Mouse (Mus musculus) natural killer cell, adult 2 months (primary cell): ENCODE measurements around the gene Pla2g15.
"Not testable (repeated sequence)": the region's sequence is repeated elsewhere in the genome, so short reads cannot be mapped to it uniquely, and the experiment has no call there.

Experiments used
- DNase-seq, 2 experiments: peaks; one replicate each; pipeline ENCODE4 v3.0.0; 2022; ENCODE audit warnings: low spot score in 2 of 2

The Pla2g15 gene

DNA sequence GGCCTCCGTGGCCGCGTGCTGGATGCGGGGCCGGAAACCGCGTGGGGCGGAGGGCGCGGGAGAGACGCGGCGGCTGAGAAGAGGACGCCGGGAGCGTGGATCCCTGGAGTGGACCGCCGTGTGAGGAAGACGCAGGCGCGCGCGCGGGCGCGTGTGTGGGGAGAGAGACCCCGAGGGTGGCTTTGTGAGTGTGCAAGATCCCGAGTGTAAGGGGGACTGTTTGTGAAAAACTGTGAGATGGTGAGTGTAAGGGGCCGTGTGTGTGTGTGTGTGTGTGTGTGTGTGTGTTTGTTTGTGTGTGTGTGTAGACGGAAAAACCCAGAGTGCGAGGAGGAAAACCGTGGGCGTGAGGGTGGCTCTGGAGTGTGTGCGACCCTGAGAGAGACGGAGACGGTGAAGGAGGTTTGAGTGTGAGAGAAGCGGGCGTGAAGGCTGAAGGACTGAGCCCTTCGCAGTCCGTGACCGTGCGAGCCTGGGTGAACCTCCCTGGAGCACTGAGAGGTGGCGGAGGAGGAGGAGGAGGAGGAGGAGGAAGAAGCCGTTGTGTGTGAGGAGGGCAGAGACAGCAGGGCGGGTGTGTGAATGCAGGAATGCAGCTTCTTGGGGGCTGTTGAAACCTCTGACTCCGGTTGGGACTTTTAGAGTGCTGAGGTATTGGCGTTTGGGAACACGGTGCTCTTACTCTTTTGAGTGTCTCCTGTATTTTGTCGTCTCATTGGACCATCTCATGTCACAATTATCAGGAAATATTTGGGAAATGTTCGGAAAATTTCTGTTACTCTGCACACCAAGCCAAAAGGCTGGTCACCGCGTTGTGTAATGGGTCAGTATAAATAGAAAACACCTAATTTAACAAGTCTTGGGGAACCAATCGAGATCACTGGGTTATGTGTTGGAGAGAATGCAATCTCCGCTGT lies 19.1 kb downstream of the Pla2g15 start:
- peak in 1 of 2 experiments; percentile 22 for DNase-seq

DNA sequence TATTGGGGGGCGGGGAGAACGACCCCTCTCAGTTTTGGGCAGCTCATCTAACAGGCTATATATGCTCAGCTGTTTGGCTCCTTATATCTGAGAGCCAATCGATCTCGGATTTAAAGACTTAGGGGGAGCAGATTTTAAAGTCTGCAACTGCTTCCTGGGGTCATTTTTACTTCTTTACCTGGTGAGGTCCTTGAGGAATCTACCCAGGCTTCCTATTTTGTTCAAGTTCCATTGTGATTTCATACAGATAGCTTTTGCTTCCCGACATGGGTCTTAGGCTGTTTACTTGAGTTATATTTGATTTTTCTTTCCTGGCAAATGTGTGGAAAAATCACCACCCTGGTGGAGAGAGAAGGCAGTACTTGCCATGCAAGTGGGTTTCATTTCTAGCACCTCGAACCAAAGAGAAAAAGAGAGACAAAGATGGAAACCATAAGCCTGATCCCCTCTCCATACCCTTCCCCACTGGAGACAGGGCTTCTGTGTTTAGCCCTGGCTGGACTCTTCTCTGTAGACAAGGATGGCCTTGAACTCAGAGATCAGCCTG lies 19.8 kb downstream of the Pla2g15 start:
- DNase-seq, result no peak

DNA sequence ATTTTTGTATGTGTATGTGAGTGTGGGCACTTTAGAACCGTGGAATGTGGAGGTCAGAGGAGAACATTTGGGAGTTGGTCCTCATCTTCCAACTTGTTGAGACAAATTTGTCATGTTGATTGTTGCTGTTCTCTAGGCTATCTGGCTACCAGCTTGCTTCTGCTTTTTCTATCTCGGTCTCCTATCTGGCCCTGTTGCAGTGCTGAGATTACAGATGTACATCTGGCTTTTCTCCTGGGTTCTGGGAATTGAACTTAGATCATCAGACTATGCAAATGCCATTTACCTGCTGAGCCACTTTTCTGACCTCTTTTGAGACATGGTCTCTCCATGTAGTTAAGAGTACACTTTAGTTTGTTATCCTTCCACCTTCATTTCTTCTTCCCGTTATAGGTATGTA lies 23.4 kb downstream of the Pla2g15 start:
- no peak for DNase-seq

DNA sequence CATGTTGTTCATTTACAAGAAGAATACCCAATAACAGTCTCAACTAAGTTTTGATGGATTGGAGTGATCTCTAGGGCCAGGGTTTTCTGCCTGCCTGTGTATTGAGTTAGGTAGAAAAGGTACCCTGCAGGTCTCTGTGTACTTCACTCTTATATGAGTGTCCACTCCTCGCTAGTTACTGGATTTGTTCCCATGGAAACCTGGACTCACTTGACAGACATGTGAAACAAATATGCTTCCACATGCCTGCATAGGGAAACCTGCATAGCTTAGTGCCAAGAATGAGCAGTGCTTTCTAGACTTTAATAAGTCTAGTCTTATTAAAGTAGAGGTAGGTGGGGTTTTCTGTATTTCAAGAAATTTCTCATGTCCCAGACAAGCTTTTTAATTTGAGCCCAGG lies 26.7 kb downstream of the Pla2g15 start:
- no peak for DNase-seq

DNA sequence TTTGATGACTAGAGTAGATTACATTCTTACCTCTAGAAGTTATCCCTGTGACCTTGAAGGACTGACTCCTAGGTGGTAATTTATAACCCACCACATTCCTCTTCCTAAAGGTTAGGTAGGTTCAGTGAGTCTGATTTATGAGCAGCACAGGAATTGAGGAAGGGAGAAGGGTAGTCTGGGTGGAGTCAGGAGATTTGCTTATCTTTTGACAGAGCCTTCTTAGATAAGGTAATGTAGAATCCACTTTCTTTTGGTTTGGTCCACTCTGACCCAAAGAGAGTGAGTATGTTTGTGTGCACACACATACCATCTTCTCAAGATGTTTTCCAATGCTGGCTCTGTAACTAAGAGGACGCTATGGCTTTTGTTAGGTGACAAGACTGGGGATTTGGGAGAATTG lies 27.4 kb downstream of the Pla2g15 start:
- DNase-seq, result no peak

DNA sequence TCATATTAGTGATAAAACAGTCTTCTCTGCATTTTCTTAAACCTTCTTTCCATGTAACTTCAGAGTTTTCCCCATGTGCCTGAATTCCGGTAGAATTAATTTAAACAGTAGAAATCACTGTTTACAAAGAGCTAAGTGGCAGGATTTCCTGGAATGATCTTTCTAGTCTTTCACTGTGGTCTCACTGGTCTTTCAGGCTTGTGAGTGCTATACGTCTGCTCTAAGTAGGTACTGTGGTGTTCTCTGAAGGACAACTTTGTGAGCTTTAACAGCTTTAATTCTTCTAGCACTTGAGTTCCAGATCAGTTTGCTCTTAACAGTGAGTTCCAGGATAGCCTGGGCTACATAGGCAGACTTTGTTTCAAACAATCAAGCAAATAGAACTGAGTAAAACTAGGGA lies 28.2 kb downstream of the Pla2g15 start:
- DNase-seq, result no peak

DNA sequence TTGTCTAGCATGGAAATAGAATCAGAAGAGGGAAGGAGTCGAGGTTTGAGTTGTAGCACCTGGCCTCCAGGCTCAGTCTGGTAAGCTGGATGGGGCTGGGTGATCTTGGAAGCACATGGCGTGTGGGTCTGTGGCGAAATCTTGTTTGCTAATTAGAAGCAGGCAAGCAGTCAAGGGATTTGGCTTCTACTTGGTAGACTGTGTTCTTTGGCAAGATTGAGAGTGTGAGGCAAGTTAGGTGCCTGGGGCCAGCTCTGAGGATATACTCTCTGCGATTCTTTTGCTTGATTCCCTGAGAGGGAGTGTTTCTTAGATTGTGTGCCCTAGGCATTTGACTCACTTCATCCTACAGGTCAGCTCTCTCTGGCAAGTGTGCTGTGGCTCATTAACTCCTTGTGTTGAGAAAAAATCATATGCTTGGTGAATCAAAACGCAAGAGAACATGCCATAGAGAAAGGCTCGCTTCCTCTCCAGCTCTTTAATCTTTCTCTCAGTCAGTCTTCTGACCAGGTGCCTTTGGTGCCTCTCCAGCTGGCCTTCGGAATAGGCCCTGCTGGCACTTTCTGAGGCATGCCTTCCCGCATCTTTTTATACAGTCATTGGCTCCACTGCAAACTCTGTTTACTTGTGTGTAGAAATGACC lies 35.5 kb downstream of the Pla2g15 start:
- DNase-seq, result no peak

DNA sequence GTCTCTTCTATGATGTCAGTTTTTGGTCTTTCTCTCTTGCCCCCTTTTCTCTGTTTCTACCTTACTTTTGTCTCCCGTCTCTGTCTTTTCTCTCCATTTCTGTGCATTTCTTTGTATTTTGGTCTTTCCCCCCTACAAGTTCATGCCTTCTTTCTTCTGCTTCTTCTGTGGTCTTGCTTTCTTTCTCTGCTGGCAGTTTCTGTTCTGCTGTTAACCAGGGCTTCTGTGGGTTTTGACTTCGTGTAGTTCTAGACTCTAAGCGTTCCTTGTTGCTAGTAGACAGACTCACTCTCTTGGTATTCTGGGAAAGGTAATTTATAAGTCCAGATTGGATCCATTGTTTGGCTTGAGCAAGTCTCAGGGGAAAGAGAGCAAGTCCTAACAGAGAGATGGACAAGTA lies 36.2 kb downstream of the Pla2g15 start:
- DNase-seq, result no peak

DNA sequence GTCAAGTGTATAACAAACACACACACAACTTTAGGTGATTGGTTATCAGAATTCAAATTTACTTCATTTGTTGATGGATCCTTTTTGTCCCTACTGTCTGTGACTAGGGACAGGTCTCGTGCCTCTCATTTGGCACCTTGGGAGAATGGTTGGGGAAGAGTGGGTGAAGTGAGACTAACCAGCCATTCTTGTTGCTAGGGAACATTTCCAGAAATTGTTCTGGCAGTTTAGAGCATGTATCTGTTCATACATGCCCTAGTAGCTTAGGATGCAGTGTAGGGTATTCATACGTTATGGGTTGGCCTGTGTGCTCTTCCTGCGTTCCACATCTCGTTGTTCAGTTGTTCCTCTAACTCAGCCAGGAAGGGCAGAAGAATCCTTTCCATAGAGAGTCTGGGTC lies 39.0 kb downstream of the Pla2g15 start:
- DNase-seq, result no peak

DNA sequence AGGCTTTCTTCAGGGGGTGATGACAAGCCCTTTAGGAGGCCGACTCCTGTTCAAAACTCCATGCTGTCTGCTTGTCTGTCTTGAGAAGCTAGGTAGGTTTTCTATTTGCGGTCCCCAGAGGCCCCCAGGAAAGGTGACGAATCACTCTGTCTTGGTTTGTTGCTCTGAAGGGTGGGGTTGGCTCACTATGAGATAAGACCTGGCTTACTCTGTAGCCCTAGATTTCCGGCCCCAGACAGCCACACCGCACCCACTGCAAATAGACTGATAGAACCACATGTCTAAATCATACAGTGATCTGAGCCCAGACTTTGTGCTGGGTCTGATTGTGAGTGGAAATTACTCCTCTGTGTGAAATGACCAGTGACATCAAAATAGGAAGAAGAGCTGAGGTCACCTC lies 41.4 kb downstream of the Pla2g15 start:
- no peak for DNase-seq

DNA sequence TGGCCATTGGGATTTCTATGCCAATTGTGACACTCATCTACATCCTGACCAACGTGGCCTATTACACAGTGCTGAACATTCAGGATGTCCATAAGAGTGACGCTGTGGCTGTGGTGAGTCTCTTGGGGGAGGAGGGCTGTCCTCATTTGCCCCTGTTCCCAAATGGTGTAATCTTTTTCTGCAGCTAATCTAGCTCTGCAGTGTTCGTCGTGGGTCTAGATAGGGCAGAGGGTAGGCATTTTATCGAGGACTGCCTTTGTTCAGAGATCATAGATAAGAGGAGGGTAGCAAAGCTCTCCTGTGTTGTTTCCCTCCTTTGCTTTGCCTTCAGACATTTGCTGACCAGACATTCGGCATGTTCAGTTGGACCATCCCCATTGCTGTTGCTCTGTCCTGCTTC lies 43.0 kb downstream of the Pla2g15 start:
- DNase-seq, result no peak

DNA sequence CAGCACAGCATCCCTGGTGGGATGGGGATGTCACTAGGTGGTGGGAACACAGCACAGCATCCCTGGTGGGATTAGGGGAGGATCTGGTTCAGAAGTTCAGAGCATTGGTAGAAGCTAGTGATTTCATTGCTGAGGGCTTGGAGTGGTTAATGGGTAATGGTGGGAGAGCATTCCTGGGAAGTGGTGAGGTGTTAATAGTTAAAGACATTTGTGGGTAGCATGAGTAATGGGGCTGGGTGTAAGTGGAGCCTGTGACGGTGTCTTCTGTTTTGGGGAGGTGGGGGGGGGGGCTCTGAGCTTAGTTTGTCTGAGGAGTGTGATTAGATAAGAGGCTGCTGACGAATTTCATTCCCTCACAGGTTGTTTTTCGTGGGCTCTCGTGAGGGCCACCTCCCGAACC lies 43.9 kb downstream of the Pla2g15 start:
- no peak for DNase-seq

DNA sequence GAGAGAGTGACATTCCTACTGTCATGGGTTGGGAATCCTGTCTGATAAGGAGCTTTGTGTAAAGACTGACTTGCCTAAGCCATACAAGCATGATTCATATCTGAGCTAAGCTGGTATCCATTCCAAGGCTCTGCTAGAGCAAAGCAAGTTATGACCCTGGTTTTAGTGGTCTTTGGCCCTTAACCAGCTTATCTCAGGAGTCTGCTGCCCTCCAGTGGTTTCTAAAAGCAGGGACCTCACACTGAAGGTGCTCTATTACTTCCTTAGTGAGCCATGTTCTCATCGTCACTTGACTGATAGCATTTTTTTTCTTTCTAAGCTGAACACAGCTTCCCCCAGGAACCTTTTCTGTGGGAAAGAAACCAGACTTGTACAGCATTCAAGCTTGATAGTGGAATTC lies 48.5 kb downstream of the Pla2g15 start:
- DNase-seq, result peak; percentile 22 to 42

DNA sequence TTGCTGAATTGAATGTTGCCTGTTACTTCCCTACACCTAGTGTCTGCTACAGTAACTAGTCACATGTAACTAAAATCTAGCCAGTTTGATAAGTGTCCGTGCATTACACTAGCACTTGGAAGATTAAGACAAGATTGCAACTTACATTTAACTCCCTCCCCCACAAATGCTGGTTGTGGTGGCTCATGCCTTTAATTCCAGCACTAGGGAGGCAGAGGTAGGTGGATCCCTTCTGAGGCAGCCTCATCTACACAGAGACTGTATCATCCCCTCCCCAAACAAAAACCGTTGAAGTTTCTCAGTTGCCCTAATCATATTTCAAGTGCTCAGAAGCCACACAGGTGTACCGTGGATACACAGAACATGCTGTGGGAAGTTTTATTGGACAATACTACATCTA lies 49.4 kb downstream of the Pla2g15 start:
- DNase-seq, result not testable (repeated sequence)

DNA sequence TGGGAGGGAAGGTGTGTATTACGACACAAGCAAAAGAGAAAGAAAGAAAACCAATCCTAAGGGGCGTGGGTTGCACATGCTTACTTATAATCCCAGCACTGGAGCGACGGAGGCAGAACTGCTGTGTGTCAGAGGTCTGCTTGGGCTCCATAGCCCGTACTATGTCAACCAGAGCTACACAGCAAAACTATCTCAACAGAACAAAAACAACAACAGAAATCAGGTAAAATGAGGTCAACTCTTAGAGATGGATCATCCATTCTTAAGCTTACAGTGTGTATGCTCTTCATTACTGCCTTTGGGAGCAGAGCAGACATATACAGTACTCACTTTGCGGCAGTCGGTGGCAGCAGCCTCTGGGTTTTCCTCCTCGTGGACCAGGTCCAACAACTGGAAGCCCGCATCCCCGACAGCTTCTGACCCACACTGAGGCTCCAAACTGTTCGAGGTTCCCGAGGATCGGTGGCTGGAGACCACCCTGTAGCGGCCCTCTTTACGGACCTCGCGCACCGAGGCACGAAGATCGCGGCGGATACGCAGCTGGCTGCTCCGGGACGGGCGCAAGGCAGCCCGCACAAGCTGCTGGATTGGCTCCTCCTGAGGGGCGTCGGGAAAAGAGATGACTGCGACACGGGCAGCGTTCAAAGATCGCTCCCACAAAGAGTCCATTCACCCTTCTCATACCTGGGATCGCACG lies 60.0 kb downstream of the Pla2g15 start:
- peak; percentile 7 to 8 for DNase-seq

DNA sequence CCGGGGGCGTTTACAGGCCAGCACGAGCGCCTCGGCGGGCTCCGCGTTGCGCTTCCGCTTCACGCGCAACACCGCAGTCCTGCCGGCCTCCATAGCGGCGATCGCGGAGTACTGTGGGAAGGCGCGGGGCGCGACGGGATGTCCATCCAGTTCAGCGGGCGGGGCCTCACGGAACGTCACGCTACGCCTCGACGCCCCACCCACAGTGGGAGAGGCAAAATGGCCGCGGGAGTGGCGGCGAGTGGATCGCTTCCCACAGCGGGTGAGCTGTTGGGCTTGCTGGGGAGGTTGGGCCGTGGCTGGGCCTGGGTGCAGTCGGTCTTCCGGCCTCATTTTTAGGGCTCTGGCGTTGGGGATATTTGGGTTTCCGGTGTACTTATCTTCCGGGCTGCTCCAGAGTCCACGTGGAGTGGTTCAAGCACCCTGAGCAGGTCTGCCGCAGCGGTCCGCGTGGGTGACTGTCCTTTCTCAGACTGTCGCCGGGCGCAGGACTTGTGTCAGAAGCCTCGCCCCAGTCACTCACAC lies 60.7 kb downstream of the Pla2g15 start, which contains the start of the genes Slc7a6os and Prmt7:
Gene Slc7a6os, minus strand, starts transcription at position 115 of the 525 bp plus-strand sequence.
Gene Prmt7, plus strand, starts transcription at position 116 of the 525 bp plus-strand sequence.
- peak; percentile 89 to 90 for DNase-seq

DNA sequence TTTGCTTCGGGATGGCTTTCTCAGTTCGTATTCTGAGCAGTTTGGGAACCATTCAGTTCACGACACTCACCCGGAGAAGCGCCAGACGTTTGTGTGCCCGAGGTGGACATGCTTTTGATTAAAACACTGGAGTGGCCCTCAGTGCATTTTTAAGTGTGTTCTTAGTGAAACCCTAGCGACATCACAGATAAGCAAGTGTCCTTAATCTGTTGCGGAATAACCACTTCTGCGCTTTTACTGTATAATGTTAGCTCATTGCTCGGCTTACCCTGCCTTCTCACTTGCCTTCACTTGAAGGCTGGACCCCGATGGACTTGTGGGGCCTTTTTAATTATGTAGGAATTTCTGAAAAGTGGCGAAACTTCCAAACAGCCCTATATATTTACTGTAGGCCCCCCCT lies 61.2 kb downstream of the Pla2g15 start:
- no peak for DNase-seq

DNA sequence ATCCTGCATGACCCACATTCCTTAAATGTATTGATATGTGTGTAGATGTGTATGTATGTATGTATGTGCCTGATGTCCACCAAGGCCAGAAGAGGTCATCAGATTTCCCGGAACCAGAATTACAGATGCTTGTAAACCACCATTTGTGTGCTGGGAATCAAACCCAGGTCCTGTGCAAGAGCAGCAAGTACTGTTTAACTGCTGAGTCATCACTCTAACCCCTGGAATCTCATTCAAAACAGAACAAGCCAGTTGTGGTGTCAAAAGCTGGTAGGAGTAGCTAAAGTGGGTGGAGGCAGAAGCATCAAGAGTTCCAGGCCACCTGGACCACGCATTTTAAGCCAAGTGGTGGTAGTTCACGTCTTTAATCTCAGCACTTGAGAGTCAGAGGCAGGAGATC lies 63.8 kb downstream of the Pla2g15 start:
- DNase-seq, result no peak
